Mouse (Mus musculus) heart, postnatal 0 days (tissue): ENCODE measurements around the gene Rpn1. TPM values are rescaled to one million over a fixed set of nuclear protein-coding genes. Genes with fewer than 3 reads are reported as not detected.

Experiments used
- ATAC-seq: fragments of 200-750 bp; cut with Nextera tagmentation; 2 replicates; pipeline ENCODE4 v1.8.0; 2017; ENCODE audit warnings: low read depth, moderate number of reproducible peaks, moderate library complexity; ENCODE audit not compliant: insufficient read depth
- DNase-seq: peaks from one replicate; pipeline ENCODE4 v3.0.0-alpha.2; 2016; ENCODE audit warnings: low spot score
- H3K27ac ChIP-seq: fragments of 300-500 bp; sonication (generic); 2 replicates; pipeline ENCODE4 v1.5.1; 2014; ENCODE audit warnings: low read depth, mild to moderate bottlenecking
- H3K27me3 ChIP-seq: fragments of 300-500 bp; sonication (generic); 2 replicates; pipeline ENCODE4 v1.6.1; 2014; ENCODE audit warnings: low read length, mixed read lengths; ENCODE audit not compliant: control insufficient read depth, insufficient read depth
- H3K36me3 ChIP-seq: fragments of 300-500 bp; sonication (generic); replicated peaks from 2 replicates; pipeline ENCODE4 v1.6.1; 2014; ENCODE audit warnings: low read length, mixed read lengths; ENCODE audit not compliant: control insufficient read depth, insufficient read depth
- H3K4me1 ChIP-seq: fragments of 300-500 bp; sonication (generic); 2 replicates; pipeline ENCODE4 v1.6.1; 2014; ENCODE audit warnings: antibody characterized with exemption; ENCODE audit not compliant: control insufficient read depth, insufficient read depth
- H3K4me2 ChIP-seq: fragments of 300-500 bp; sonication (generic); 2 replicates; pipeline ENCODE4 v1.6.1; 2014; ENCODE audit warnings: low read depth, mild to moderate bottlenecking, low read length, moderate library complexity
- H3K4me3 ChIP-seq: fragments of 300-500 bp; sonication (generic); 2 replicates; pipeline ENCODE4 v1.5.1; 2014; ENCODE audit warnings: low read depth, low read length
- H3K9ac ChIP-seq: fragments of 300-500 bp; sonication (generic); replicated peaks from 2 replicates; pipeline ENCODE4 v1.6.1; 2014; ENCODE audit warnings: low read depth, low read length, mixed read lengths
- H3K9me3 ChIP-seq: fragments of 300-500 bp; sonication (generic); replicated peaks from 2 replicates; pipeline ENCODE4 v1.6.1; 2016; ENCODE audit warnings: low read length; ENCODE audit not compliant: control insufficient read depth
- CTCF ChIP-seq: IDR thresholded peaks from 2 replicates; pipeline ENCODE4 v1.5.1; 2016; ENCODE audit warnings: antibody characterized with exemption, control low read depth, low read depth
- EP300 ChIP-seq: IDR thresholded peaks from 2 replicates; pipeline ENCODE4 v1.6.1; 2016; ENCODE audit warnings: antibody characterized with exemption, low read depth
- WGBS: fragments of 180-500 bp; shearing (Covaris S2); extraction: QIAGEN DNeasy Blood & Tissue Kit; methylation state at CpG from one replicate; pipeline ENCODE4 v1.1.7; 2014; 5-methylcytosine and 5-hydroxymethylcytosine counted together
- polyA plus RNA-seq: library from polyadenylated mRNA; unstranded; fragments of >200 nt; fragmentation: Nextera tagmentation; extraction: Ambion mirVana; gene quantifications from 2 replicates; pipeline ENCODE4 v1.2.1, GENCODE M21; 2015
- total RNA-seq: library from RNA; depleted of rRNA; stranded (reverse); fragments of >200 nt; gene quantifications from 2 replicates; pipeline ENCODE4 v1.2.3, GENCODE M21; 2014; ENCODE audit warnings: low replicate concordance

Rpn1 gene
- total and polyA plus RNA-seq, 2 experiments from 2014 or later = 99.0 to 133 TPM

- H3K4me1 ChIP-seq = no peaks in the 10 kb centered on the region
- WGBS = 84% methylated on average over 5 of the region's 5 CpGs
- TF ChIP-seq EP300 (no peak), CTCF (no peak)
- H3K27me3 ChIP-seq = no peaks in the 10 kb centered on the region
- ATAC-seq = no peak
- H3K36me3 ChIP-seq = no peaks in the 10 kb centered on the region
- H3K9me3 ChIP-seq = no peaks in the 10 kb centered on the region
- no peak overlapping the region for H3K4me2 ChIP-seq
- no peak overlapping the region for H3K4me3 ChIP-seq
- no peak overlapping the region for H3K9ac ChIP-seq
- H3K27ac ChIP-seq = no peak overlapping the region
- no peak for DNase-seq
Measured at GRCm38 (mm10) chr6:88051206-88051605, 33.1 kb upstream of the Rpn1 start.

- Histone ChIP-seq H3K4me2 (no peak overlapping the region), H3K9me3 (no peaks in the 10 kb centered on the region), H3K36me3 (no peaks in the 10 kb centered on the region), H3K4me3 (no peak overlapping the region), H3K4me1 (no peaks in the 10 kb centered on the region), H3K27ac (no peak overlapping the region), H3K27me3 (no peaks in the 10 kb centered on the region), H3K9ac (no peak overlapping the region)
- TF ChIP-seq CTCF (no peak), EP300 (no peak)
- no peak for ATAC-seq
- WGBS = 37% methylated on average over 11 of the region's 11 CpGs
- DNase-seq = no peak
Measured at GRCm38 (mm10) chr6:88053228-88054080, 30.8 kb upstream of the Rpn1 start.

GRCm38 (mm10) chr6:88054081-88054835 lies 30.0 kb upstream of the Rpn1 start:
- DNase-seq (no peak), ATAC-seq (no peak)
- Histone ChIP-seq H3K9me3 (no peaks in the 10 kb centered on the region), H3K27ac (no peak overlapping the region), H3K4me1 (no peaks in the 10 kb centered on the region), H3K27me3 (no peaks in the 10 kb centered on the region), H3K4me2 (no peak overlapping the region), H3K4me3 (no peak overlapping the region), H3K36me3 (no peaks in the 10 kb centered on the region), H3K9ac (no peak overlapping the region)
- TF ChIP-seq CTCF (no peak), EP300 (no peak)
- 62% methylated on average over 9 of the region's 9 CpGs for WGBS

- Histone ChIP-seq H3K27me3 (no peaks in the 10 kb centered on the region), H3K4me2 (no peak overlapping the region), H3K4me3 (no peak overlapping the region), H3K9ac (no peak overlapping the region), H3K36me3 (no peaks in the 10 kb centered on the region), H3K4me1 (no peaks in the 10 kb centered on the region), H3K9me3 (no peaks in the 10 kb centered on the region), H3K27ac (no peak overlapping the region)
- 71% methylated on average over 5 of the region's 5 CpGs for WGBS
- no peak for TF ChIP-seq CTCF
- no peak for TF ChIP-seq EP300
- DNase-seq (no peak), ATAC-seq (no peak)
Measured at GRCm38 (mm10) chr6:88055663-88056062, 28.6 kb upstream of the Rpn1 start.

- Histone ChIP-seq H3K27ac (no peak overlapping the region), H3K9ac (no peak overlapping the region), H3K9me3 (no peaks in the 10 kb centered on the region), H3K4me2 (no peak overlapping the region), H3K27me3 (no peaks in the 10 kb centered on the region), H3K4me3 (no peak overlapping the region), H3K4me1 (no peaks in the 10 kb centered on the region), H3K36me3 (no peaks in the 10 kb centered on the region)
- DNase-seq = no peak
- WGBS = 77% methylated on average over 5 of the region's 5 CpGs
- no peak for ATAC-seq
- no peak for TF ChIP-seq CTCF
- no peak for TF ChIP-seq EP300
Measured at GRCm38 (mm10) chr6:88056866-88057265, 27.4 kb upstream of the Rpn1 start.
